ENCODE assay signal across 8 mouse cellular contexts in genomic region chr11:77983191-77983936, GRCm38 (mm10). TPM values are rescaled to one million over a fixed set of nuclear protein-coding genes. Genes with fewer than 3 reads are reported as not detected.
DNase-seq lines count a peak whose midpoint lies in the region; ATAC-seq and TF ChIP-seq lines count a peak whose summit lies in the region.

No protein-coding gene starts in this region.

- no peak for TF ChIP-seq EP300 in stomach, postnatal 0 days (optimal IDR thresholded peaks at IDR 0.05)

- WGBS in liver, adult 2 months: 2% methylated on average over 32 of the region's 32 CpGs
- under 1% methylated on average over 25 of the region's 32 CpGs for WGBS in stomach, postnatal 0 days

- no peaks in the 10 kb centered on the region for H3K27me3 ChIP-seq in liver, adult 2 months (ENCODE audit: control insufficient read depth, insufficient read depth, low read length)
- no peaks in the 10 kb centered on the region for H3K27me3 ChIP-seq in stomach, postnatal 0 days (ENCODE audit: control insufficient read depth, insufficient read depth, low read length)

- no peak for ATAC-seq in frontal cortex, adult (ENCODE audit: low TSS enrichment)
- ATAC-seq in granulocyte monocyte progenitor cell, adult 5-6 weeks (replicated peaks; ENCODE audit: poor library complexity, severe bottlenecking): peak; percentile 13; the same call in 1 of the 2 replicates
- ATAC-seq in stomach, postnatal 0 days (ENCODE audit: low FRiP score, low TSS enrichment): peak; percentile 13; the same call in 1 of the 2 replicates

- H3K4me2 ChIP-seq in stomach, postnatal 0 days (replicated peaks; ENCODE audit: low read depth): peak overlapping the region; percentile 90

- peak overlapping the region; percentile 87 for H3K27ac ChIP-seq in liver, adult 2 months (replicated peaks; ENCODE audit: insufficient read depth, low read depth, low read length)
- H3K27ac ChIP-seq in stomach, postnatal 0 days (replicated peaks): peak overlapping the region; percentile 94

- peak; percentile 62 to 79 for DNase-seq in frontal cortex, postnatal 10 days (ENCODE audit: low spot score in 2 of 2)
- peak; percentile 88 for DNase-seq in cerebellum, adult 9-11 months
- DNase-seq in kidney, adult 9 months: peak; percentile 63
- DNase-seq in liver, adult 2 months (ENCODE audit: extremely low read depth, low read depth, low spot score): peak; percentile 21
- peak; percentile 61 to 63 for DNase-seq in natural killer cell, adult 2 months (ENCODE audit: low spot score in 2 of 2)
- peak; percentile 73 for DNase-seq in stomach, postnatal 0 days (ENCODE audit: low spot score)

- H3K4me1 ChIP-seq in liver, adult 2 months (ENCODE audit: control insufficient read depth, insufficient read depth, low read length): no peaks in the 10 kb centered on the region; the same call in 1 of the 2 replicates
- no peaks in the 10 kb centered on the region for H3K4me1 ChIP-seq in stomach, postnatal 0 days (replicated peaks; ENCODE audit: control insufficient read depth, insufficient read depth)

- TF ChIP-seq CTCF in liver, adult 2 months (IDR thresholded peaks at IDR 0.05; ENCODE audit: low read depth, low read length): no peak
- no peak; the same call in 1 of the 2 replicates for TF ChIP-seq CTCF in stomach, postnatal 0 days (IDR thresholded peaks at IDR 0.05; ENCODE audit: low read depth)

- TF ChIP-seq POLR2A in liver, adult 2 months (IDR thresholded peaks at IDR 0.05; ENCODE audit: extremely low read depth, insufficient read depth, low read length): 0 out of 2 replicates have a peak, but pooled peaks have one; percentile 2

- peak overlapping the region; percentile 95 for H3K9ac ChIP-seq in liver, adult 2 months (ENCODE audit: low read depth, low read length)
- peak overlapping the region; percentile 91 for H3K9ac ChIP-seq in stomach, postnatal 0 days (ENCODE audit: low read length)

- H3K79me2 ChIP-seq in liver, adult 2 months (ENCODE audit: control insufficient read depth, insufficient read depth, low read length): peaks cover 7% of the 10 kb centered on the region; the same call in 1 of the 2 replicates

- peaks cover 3% of the 10 kb centered on the region; the same call in 1 of the 2 replicates for H3K36me3 ChIP-seq in liver, adult 2 months (ENCODE audit: control insufficient read depth, insufficient read depth, low read length)
- H3K36me3 ChIP-seq in stomach, postnatal 0 days (ENCODE audit: control insufficient read depth, insufficient read depth, low read length): no peaks in the 10 kb centered on the region; the same call in 1 of the 2 replicates

- peak overlapping the region; percentile 98 for H3K4me3 ChIP-seq in liver, adult 2 months (ENCODE audit: insufficient read depth, low read depth, low read length)
- peak overlapping the region; percentile 73 for H3K4me3 ChIP-seq in stomach, postnatal 0 days (ENCODE audit: low read depth, low read length)

- H3K9me3 ChIP-seq in stomach, postnatal 0 days (ENCODE audit: control insufficient read depth, low read length): no peaks in the 10 kb centered on the region

RNA-seq across cellular contexts. Expression of gene Phf12, which starts 0.8 kb away (rescaled TPM):
- 55.7 and 57.7 TPM in 2 replicates for total RNA-seq in granulocyte monocyte progenitor cell, adult 5-6 weeks (2014; fragmentation: Nextera tagmentation)
- 16.2 and 28.2 TPM in 2 replicates for total RNA-seq in granulocyte monocyte progenitor cell, adult 5-6 weeks (2017)
- 3.6 and 7.5 TPM in 2 replicates for total RNA-seq in liver, adult 2 months (2014; rRNA removed)
- polyA plus RNA-seq in liver, adult 2 months (2012; rRNA removed): 18.6 and 24.9 TPM in 2 replicates
- 5.3 and 6.9 TPM in 2 replicates for polyA plus RNA-seq in stomach, postnatal 0 days (2015; fragmentation: Nextera tagmentation; extraction: Ambion mirVana)

RNA-seq across cellular contexts. Expression of gene Dhrs13, which starts 48.7 kb away (rescaled TPM):
- total RNA-seq in granulocyte monocyte progenitor cell, adult 5-6 weeks (2014; fragmentation: Nextera tagmentation): 7.6 and 14.0 TPM in 2 replicates
- 5.7 and 9.7 TPM in 2 replicates for total RNA-seq in granulocyte monocyte progenitor cell, adult 5-6 weeks (2017)
- 4.3 and 6.0 TPM in 2 replicates for total RNA-seq in liver, adult 2 months (2014; rRNA removed)
- 5.4 and 6.0 TPM in 2 replicates for polyA plus RNA-seq in liver, adult 2 months (2012; rRNA removed)
- polyA plus RNA-seq in stomach, postnatal 0 days (2015; fragmentation: Nextera tagmentation; extraction: Ambion mirVana): 7.3 and 7.9 TPM in 2 replicates

RNA-seq across cellular contexts. Expression of gene Sez6, which starts 52.8 kb away (rescaled TPM):
- total RNA-seq in granulocyte monocyte progenitor cell, adult 5-6 weeks (2014; fragmentation: Nextera tagmentation): not detected in 2 replicates
- total RNA-seq in granulocyte monocyte progenitor cell, adult 5-6 weeks (2017): not detected in 2 replicates
- not detected in 2 replicates for total RNA-seq in liver, adult 2 months (2014; rRNA removed)
- polyA plus RNA-seq in liver, adult 2 months (2012; rRNA removed): not detected in 2 replicates
- polyA plus RNA-seq in stomach, postnatal 0 days (2015; fragmentation: Nextera tagmentation; extraction: Ambion mirVana): 1.2 and 1.4 TPM in 2 replicates

RNA-seq across cellular contexts. Expression of gene Flot2, which starts 54.4 kb away (rescaled TPM):
- total RNA-seq in granulocyte monocyte progenitor cell, adult 5-6 weeks (2014; fragmentation: Nextera tagmentation): 52.3 and 54.2 TPM in 2 replicates
- total RNA-seq in granulocyte monocyte progenitor cell, adult 5-6 weeks (2017): 57.7 and 73.4 TPM in 2 replicates
- total RNA-seq in liver, adult 2 months (2014; rRNA removed): 19.1 and 23.0 TPM in 2 replicates
- 66.5 and 70.7 TPM in 2 replicates for polyA plus RNA-seq in liver, adult 2 months (2012; rRNA removed)
- 30.9 and 31.5 TPM in 2 replicates for polyA plus RNA-seq in stomach, postnatal 0 days (2015; fragmentation: Nextera tagmentation; extraction: Ambion mirVana)

Comparison
In these comparisons a context has a peak if more than half of its experiments do, and no peak if none do; other contexts are left out.
1. DNase-seq: peak in every context shown above with its lines; median percentile 88 in cerebellum, adult 9-11 months; 73 in stomach, postnatal 0 days; 70 in frontal cortex, postnatal 10 days; 63 in kidney, adult 9 months; 62 in natural killer cell, adult 2 months; 21 in liver, adult 2 months.